Mouse (Mus musculus) lung, postnatal 36 days (tissue): Measurements from ENCODE around the gene Tpk1.

Source experiments
- DNase-seq: peaks from one replicate; pipeline ENCODE4 v3.0.0; 2022; ENCODE audit warnings: mixed read lengths

Tpk1 gene

GRCm38 (mm10) chr6:43342386-43342785 is 323.7 kb downstream of the Tpk1 start:
- peak; percentile 23 for DNase-seq

GRCm38 (mm10) chr6:43338804-43339203 is 327.3 kb downstream of the Tpk1 start:
- no peak for DNase-seq

- DNase-seq = peak; percentile 84
These were observed 328.6 kb downstream of the Tpk1 start for GRCm38 (mm10) chr6:43337491-43337961.

- peak; percentile 47 for DNase-seq
These were observed 330.4 kb downstream of the Tpk1 start for GRCm38 (mm10) chr6:43335619-43336234.

GRCm38 (mm10) chr6:43333479-43333878 is 332.6 kb downstream of the Tpk1 start:
- DNase-seq = peak; percentile 11

- DNase-seq = peak; percentile 21
These were observed 353.0 kb downstream of the Tpk1 start for GRCm38 (mm10) chr6:43312961-43313656.

GRCm38 (mm10) chr6:43312546-43312945 is 353.5 kb downstream of the Tpk1 start:
- no peak for DNase-seq

GRCm38 (mm10) chr6:43310071-43310470 is 356.0 kb downstream of the Tpk1 start:
- peak; percentile 22 for DNase-seq

- no peak for DNase-seq
These were observed 356.6 kb downstream of the Tpk1 start, which contains the start of gene Nobox for GRCm38 (mm10) chr6:43309454-43309853. Gene Nobox, minus strand, starts transcription at chr6:43309554.

- DNase-seq = no peak
These were observed 368.6 kb downstream of the Tpk1 start for GRCm38 (mm10) chr6:43297508-43297850.

GRCm38 (mm10) chr6:43296798-43297507 is 369.1 kb downstream of the Tpk1 start:
- peak; percentile 65 for DNase-seq

GRCm38 (mm10) chr6:43295908-43296307 is 370.2 kb downstream of the Tpk1 start:
- peak; percentile 15 for DNase-seq
